Mouse (Mus musculus) CD4-positive naive resting alpha-beta T cell, adult 76 days (primary cell): ENCODE measurements around the gene Pfn5. TPM values are rescaled to one million over a fixed set of nuclear protein-coding genes. Genes with fewer than 3 reads are reported as not detected.

Source experiments
- total RNA-seq: library from RNA; stranded (reverse); gene quantifications from one replicate; pipeline ENCODE4 v1.2.4, GENCODE M21; 2023

Pfn5 gene
- total RNA-seq = not detected

DNA sequence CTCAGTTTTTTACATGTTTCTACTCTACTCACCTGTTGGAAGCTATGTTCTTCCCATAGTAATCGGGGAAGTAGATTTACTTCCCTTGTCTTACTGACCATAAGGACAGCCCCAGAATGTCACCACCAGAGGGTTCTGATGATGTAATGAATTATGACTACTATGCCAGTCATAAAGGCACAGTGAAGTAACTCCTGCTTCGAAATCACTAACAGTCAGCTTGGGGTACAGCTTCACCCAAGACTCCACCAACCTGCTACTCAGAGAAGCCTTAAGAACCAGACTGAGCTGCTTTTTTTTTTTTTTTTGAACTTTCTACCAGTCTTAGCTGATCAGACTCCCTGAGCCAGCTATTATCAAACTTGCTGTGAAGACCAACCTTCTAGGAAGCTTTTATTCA lies at the start of gene Pfn5, which contains the start of gene Asb12:
Pfn5 (plus strand) TSS at position 218 of the 400 bp plus-strand sequence.
Asb12 (minus strand) TSS at position 101 of the 400 bp plus-strand sequence.

Other genes starting within 250 kb of the Pfn5 start
- 5.9 TPM for gene Amer1, start 113.2 kb upstream of the Pfn5 start, total RNA-seq
- gene Asb12, start 117 bp upstream of the Pfn5 start, total RNA-seq = not detected
- gene Zc4h2, start 100.4 kb downstream of the Pfn5 start, total RNA-seq = 1.8 TPM
- 2.1 TPM for gene Zc3h12b, start 153.6 kb downstream of the Pfn5 start, total RNA-seq